Comparison of ENCODE assay signal across 11 mouse cellular contexts in the genomic region with DNA sequence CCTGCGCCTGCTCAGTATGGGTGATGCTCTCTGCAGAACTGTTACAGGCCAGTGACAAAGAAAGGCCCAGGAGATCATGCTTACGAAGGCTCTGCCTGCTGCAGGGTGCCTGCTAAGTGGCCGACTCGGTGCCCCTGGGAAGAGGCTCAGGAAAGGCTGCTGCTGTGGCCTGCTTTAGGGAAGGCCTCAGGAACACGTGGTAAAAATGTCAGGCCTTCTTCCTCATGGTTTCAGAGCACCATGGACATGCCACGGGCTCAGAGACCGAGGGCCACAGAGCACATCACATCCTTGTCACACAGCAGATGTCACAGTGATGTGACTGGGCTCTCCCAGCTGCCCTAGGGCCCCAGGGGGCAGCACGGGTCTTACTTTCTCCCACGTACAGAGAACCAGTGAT.
"Had no signal": no experiment of that assay in that cellular context is flagged by ENCODE, and none has a peak within 500 bp of the region (broad histone marks: within the 10 kb centered on the region; RNA-seq: fewer than 3 reads in every experiment).

No protein-coding gene starts in this region.

- DNase-seq: kidney, adult 11 months; lung, postnatal 14 days; right cerebral cortex, postnatal 14 days; thymus, adult 18-20 months; thymus, postnatal 14 days had no signal

- H3K9ac ChIP-seq: liver, embryonic 12.5 days; lung, embryonic 15.5 days had no signal

- H3K27me3 ChIP-seq: liver, embryonic 12.5 days; lung, embryonic 15.5 days had no signal

- H3K27ac ChIP-seq: kidney, postnatal 0 days; left cerebral cortex, adult 2 months; limb, embryonic 10.5 days; liver, embryonic 12.5 days; lung, embryonic 15.5 days had no signal

- H3K4me3 ChIP-seq: left cerebral cortex, adult 2 months; limb, embryonic 10.5 days; liver, embryonic 12.5 days; lung, embryonic 15.5 days had no signal

- H3K4me1 ChIP-seq: liver, embryonic 12.5 days; lung, embryonic 15.5 days had no signal

- H3K4me2 ChIP-seq: liver, embryonic 12.5 days; lung, embryonic 15.5 days had no signal

- H3K36me3 ChIP-seq: lung, embryonic 15.5 days had no signal

- ATAC-seq: hindbrain, embryonic 16.5 days; liver, embryonic 12.5 days had no signal

- H3K9me3 ChIP-seq: limb, embryonic 10.5 days; liver, embryonic 12.5 days; lung, embryonic 15.5 days had no signal
